Mouse (Mus musculus) megakaryocyte, embryonic 14.5 days (primary cell): ENCODE measurements at regions not wholly inside any gene's neighbourhood (a gene's known extent, or its start where the extent isn't known, plus 50 kb on each side); places are given as distances from the start of the nearest gene placed in this dataset.
"Not testable (repeated sequence)": the region's sequence is repeated elsewhere in the genome, so short reads cannot be mapped to it uniquely, and the experiment has no call there.

Experiments used
- H3K27me3 ChIP-seq: replicated peaks from 2 replicates; pipeline ENCODE3; 2012; ENCODE audit warnings: inconsistent platforms
- H3K36me3 ChIP-seq: replicated peaks from 2 replicates; pipeline ENCODE3; 2012; ENCODE audit warnings: low read length, inconsistent platforms, mixed read lengths
- H3K4me1 ChIP-seq: 2 replicates; pipeline ENCODE4 v1.6.1; 2012; ENCODE audit warnings: inconsistent platforms
- H3K4me3 ChIP-seq: replicated peaks from 2 replicates; pipeline ENCODE3; 2012; ENCODE audit warnings: moderate library complexity, mild to moderate bottlenecking, inconsistent platforms
- H3K9me3 ChIP-seq: 2 replicates; pipeline ENCODE4 v1.6.1; 2012; ENCODE audit warnings: inconsistent platforms
- FLI1 ChIP-seq: IDR thresholded peaks from 2 replicates; pipeline ENCODE4 v1.6.1; 2012; ENCODE audit warnings: low read length, inconsistent platforms, mixed read lengths
- GATA1 ChIP-seq: IDR thresholded peaks from 3 replicates; pipeline ENCODE4 v1.6.1; 2012; ENCODE audit warnings: mixed read lengths, low read length, inconsistent platforms, borderline replicate concordance

GRCm38 (mm10) chr9:116428475-116428874, 253.3 kb upstream of the Tgfbr2 start:
- no peaks in the 10 kb centered on the region for H3K36me3 ChIP-seq
- H3K4me1 ChIP-seq, result no peaks in the 10 kb centered on the region; the same call in 1 of the 2 replicates
- TF ChIP-seq FLI1 (no peak), GATA1 (no peak)
- no peaks in the 10 kb centered on the region for H3K27me3 ChIP-seq
- no peak overlapping the region for H3K4me3 ChIP-seq
- peaks cover 6% of the 10 kb centered on the region; the same call in 1 of the 2 replicates for H3K9me3 ChIP-seq

- no peaks in the 10 kb centered on the region for H3K36me3 ChIP-seq
- H3K9me3 ChIP-seq, result peaks cover 6% of the 10 kb centered on the region; the same call in 1 of the 2 replicates
- peaks cover 3% of the 10 kb centered on the region for H3K27me3 ChIP-seq
- TF ChIP-seq FLI1, result no peak
- no peak for TF ChIP-seq GATA1
- H3K4me3 ChIP-seq, result no peak overlapping the region
- no peaks in the 10 kb centered on the region; the same call in 1 of the 2 replicates for H3K4me1 ChIP-seq
These were observed 252.1 kb upstream of the Tgfbr2 start for GRCm38 (mm10) chr9:116427278-116427677.

GRCm38 (mm10) chr9:116426269-116426999, 251.3 kb upstream of the Tgfbr2 start:
- Histone ChIP-seq H3K36me3 (no peaks in the 10 kb centered on the region), H3K4me1 (no peaks in the 10 kb centered on the region; the same call in 1 of the 2 replicates), H3K4me3 (no peak overlapping the region), H3K9me3 (peaks cover 6% of the 10 kb centered on the region; the same call in 1 of the 2 replicates), H3K27me3 (peaks cover 3% of the 10 kb centered on the region)
- TF ChIP-seq GATA1 (no peak), FLI1 (no peak)

- H3K27me3 ChIP-seq, H3K9me3 ChIP-seq, H3K4me3 ChIP-seq, H3K36me3 ChIP-seq, H3K4me1 ChIP-seq: not testable (repeated sequence)
These were observed 250.2 kb upstream of the Tgfbr2 start for GRCm38 (mm10) chr9:116425400-116425799.

GRCm38 (mm10) chr9:116415021-116415420, 239.9 kb upstream of the Tgfbr2 start:
- Histone ChIP-seq H3K27me3 (peaks cover 2% of the 10 kb centered on the region), H3K9me3 (peaks cover 7% of the 10 kb centered on the region), H3K36me3 (no peaks in the 10 kb centered on the region), H3K4me1 (no peaks in the 10 kb centered on the region), H3K4me3 (no peak overlapping the region)
- TF ChIP-seq GATA1, result no peak
- TF ChIP-seq FLI1, result no peak

GRCm38 (mm10) chr9:116411067-116411466, 235.9 kb upstream of the Tgfbr2 start:
- H3K4me1 ChIP-seq, result no peaks in the 10 kb centered on the region
- H3K9me3 ChIP-seq, result peaks cover 3% of the 10 kb centered on the region; the same call in 1 of the 2 replicates
- TF ChIP-seq FLI1 (no peak), GATA1 (no peak)
- peaks cover 2% of the 10 kb centered on the region for H3K27me3 ChIP-seq
- H3K36me3 ChIP-seq, result no peaks in the 10 kb centered on the region
- no peak overlapping the region for H3K4me3 ChIP-seq

- TF ChIP-seq GATA1 (no peak), FLI1 (no peak)
- peaks cover 3% of the 10 kb centered on the region; the same call in 1 of the 2 replicates for H3K9me3 ChIP-seq
These were observed 235.3 kb upstream of the Tgfbr2 start for GRCm38 (mm10) chr9:116410461-116410860.

GRCm38 (mm10) chr9:116408116-116408515, 233.0 kb upstream of the Tgfbr2 start:
- no peak overlapping the region for H3K4me3 ChIP-seq
- H3K4me1 ChIP-seq, result no peaks in the 10 kb centered on the region

More at GRCm38 (mm10) chr9:116410461-116410860, 235.3 kb upstream of the Tgfbr2 start:
- H3K27me3 ChIP-seq, result peaks cover 2% of the 10 kb centered on the region
- H3K4me1 ChIP-seq, result no peaks in the 10 kb centered on the region
- no peak overlapping the region for H3K4me3 ChIP-seq
- H3K36me3 ChIP-seq, result no peaks in the 10 kb centered on the region

GRCm38 (mm10) chr9:116405051-116405450, 229.9 kb upstream of the Tgfbr2 start:
- H3K36me3 ChIP-seq, result no peaks in the 10 kb centered on the region
- no peak overlapping the region for H3K4me3 ChIP-seq
- H3K9me3 ChIP-seq, result peaks cover 3% of the 10 kb centered on the region; the same call in 1 of the 2 replicates
- no peaks in the 10 kb centered on the region for H3K4me1 ChIP-seq
- TF ChIP-seq GATA1, result no peak
- TF ChIP-seq FLI1, result no peak
- H3K27me3 ChIP-seq, result no peaks in the 10 kb centered on the region

More at GRCm38 (mm10) chr9:116408116-116408515, 233.0 kb upstream of the Tgfbr2 start:
- Histone ChIP-seq H3K9me3 (peaks cover 3% of the 10 kb centered on the region; the same call in 1 of the 2 replicates), H3K27me3 (peaks cover 2% of the 10 kb centered on the region), H3K36me3 (no peaks in the 10 kb centered on the region)
- TF ChIP-seq GATA1 (no peak), FLI1 (no peak)

GRCm38 (mm10) chr9:116401821-116402220, 226.7 kb upstream of the Tgfbr2 start:
- Histone ChIP-seq H3K9me3 (no peaks in the 10 kb centered on the region), H3K4me1 (no peaks in the 10 kb centered on the region)
- TF ChIP-seq FLI1 (no peak), GATA1 (no peak)

More at GRCm38 (mm10) chr9:116401821-116402220, 226.7 kb upstream of the Tgfbr2 start:
- Histone ChIP-seq H3K4me3 (no peak overlapping the region), H3K36me3 (no peaks in the 10 kb centered on the region), H3K27me3 (no peaks in the 10 kb centered on the region)
